Mouse (Mus musculus): ENCODE results near the gene Slc25a34.

- no peak for TF ChIP-seq CTCF (conservative IDR thresholded peaks at IDR 0.05; ENCODE audit: low read length)
- no peak for TF ChIP-seq POU5F1 (IDR thresholded peaks at IDR 0.05; ENCODE audit: borderline replicate concordance, low read length)
- TF ChIP-seq NANOG (IDR thresholded peaks at IDR 0.05; ENCODE audit: borderline replicate concordance, low read length) = no peak
Measured at GRCm38 (mm10) chr4:141578833-141579232, 44.8 kb downstream of the Slc25a34 start.

Measured in E14TG2a.4 (cell line).